Mouse (Mus musculus): Measurements from ENCODE around the gene Ugt1a2.

Gene Ugt1a2

DNA sequence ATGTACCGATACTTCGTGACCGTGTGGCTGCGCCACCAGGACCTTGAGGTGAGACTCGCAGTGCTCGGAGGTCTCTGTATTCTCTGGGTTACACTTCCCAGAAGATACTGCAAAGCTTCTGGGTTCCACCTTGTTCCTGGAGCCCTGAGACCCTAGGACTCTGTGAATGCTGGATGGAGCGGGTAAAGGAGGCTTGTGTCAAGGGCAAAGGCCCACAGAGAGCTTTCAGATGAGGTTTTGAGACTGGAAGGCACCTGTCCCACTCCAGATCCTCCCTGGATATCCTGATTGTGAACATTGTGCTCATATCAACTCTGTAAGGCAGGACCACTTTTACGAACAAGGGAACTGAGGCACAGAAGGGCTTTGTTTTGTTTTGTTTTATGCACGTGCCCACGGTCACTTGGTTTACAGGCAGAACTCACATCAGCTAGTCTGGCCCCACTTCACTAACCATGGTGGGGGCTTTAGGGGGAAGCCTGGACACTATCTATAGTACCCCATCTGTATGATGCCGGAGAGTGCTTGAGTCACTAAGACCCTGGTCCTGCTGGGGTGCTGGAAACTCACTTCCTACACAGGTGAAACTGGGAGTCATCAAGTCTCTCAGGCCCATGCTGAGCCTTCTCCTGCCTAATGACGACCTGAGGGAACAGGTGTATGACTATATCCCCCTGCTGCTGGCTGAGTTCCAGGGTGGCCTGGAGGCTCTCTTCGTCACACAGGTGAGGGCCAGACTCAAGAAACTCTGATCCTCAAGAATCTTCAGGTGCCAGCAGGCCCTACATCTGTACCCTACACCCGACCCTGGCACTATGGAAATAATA lies 33.2 kb downstream of the Ugt1a2 start:
- no peak for DNase-seq (ENCODE audit: low read depth, low spot score)

GRCm38 (mm10) chr1:88234248-88234610 lies 33.8 kb downstream of the Ugt1a2 start:
- DNase-seq (ENCODE audit: low read depth, low spot score): no peak

GRCm38 (mm10) chr1:88234646-88235045 lies 34.2 kb downstream of the Ugt1a2 start:
- DNase-seq (ENCODE audit: low read depth, low spot score): no peak

DNA sequence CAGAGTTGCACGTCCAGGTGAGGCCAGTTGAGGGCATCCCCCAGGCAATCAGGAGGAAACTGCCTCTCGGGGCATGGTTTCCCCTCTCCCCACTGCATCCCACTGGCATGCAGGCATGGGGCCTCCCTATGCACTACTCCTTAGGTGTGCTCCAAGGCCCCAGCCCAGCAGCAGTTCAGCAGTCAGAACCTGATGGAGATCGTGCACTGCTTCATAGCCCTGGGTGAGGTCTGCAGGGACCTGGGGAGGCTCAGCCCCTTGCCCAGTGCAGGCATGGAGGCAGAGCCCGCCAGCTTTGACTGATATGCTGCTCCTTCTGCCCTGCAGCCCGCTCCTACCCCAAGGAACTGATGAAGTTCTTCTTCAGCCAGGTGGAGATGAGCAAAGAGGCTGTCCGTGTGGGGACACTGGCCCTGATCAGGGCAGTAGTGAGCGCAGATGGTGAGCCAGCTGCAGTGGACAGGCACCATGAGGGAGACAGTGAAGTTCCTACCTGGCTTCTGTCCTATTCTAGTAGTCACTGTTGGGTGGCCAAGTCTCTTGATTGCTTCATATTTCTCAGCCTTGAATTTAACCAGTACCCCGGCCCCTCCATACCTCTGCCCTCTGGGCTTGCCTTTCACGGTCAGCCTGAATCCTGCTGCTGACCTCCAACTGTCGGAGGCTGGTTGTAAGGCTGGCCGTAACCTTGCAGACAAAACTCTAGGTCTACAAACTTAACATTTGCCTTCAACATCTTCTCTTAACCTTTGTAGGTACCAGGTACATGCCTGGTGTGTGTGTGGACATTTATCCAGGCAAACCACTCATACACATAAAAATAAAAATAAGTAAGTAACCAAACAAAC lies 34.9 kb downstream of the Ugt1a2 start:
- no peak for DNase-seq (ENCODE audit: low read depth, low spot score)

DNA sequence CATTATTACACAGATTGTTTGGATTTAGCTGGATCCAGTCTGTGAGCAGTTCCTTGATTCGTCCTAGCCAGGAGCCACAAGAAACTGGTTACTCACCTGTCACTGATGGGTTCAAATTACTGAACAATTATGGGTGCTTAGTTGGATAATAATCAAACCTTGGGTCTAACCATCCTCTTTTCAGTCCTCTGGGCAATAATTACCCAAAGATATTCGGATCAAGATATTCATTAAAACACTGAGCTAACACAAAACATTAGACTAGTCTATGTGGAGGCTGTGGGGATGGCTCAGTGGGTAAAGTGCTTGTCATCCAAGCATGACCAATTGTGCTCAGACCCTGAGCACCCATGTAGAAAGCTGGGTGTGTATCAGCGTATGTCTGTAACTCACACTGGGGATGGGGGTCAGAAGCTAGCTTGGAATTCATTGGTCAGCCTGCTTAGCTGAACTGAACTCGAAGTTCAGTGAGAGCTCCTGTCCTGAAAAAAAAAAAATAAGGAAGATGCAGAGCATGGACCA lies 35.6 kb downstream of the Ugt1a2 start:
- DNase-seq (ENCODE audit: low read depth, low spot score): no peak

GRCm38 (mm10) chr1:88237311-88237710 lies 36.9 kb downstream of the Ugt1a2 start:
- DNase-seq (ENCODE audit: low read depth, low spot score): no peak

- DNase-seq (ENCODE audit: low read depth, low spot score): no peak
Measured at GRCm38 (mm10) chr1:88238771-88239170, 38.4 kb downstream of the Ugt1a2 start.

DNA sequence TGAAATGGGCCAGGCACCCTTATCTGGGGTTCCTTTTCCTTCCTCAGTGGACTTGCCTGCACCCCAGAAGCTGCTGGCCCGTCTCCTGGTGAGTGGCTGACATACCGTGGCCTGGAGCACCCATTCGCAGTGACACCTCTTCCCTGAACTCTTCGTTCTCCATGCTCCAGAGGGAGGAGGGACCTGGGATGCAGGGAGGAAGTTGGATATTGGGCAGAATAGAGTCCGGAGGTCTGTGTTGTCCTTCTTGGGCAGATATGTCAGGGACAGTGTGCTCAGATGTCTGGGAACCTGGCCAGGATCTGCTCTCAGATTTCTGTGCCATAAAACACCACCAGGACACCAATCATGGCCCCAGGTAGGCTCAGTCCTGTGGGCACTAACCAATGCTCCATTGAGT lies 39.7 kb downstream of the Ugt1a2 start:
- DNase-seq (ENCODE audit: low read depth, low spot score): no peak

GRCm38 (mm10) chr1:88240579-88240978 lies 40.2 kb downstream of the Ugt1a2 start:
- DNase-seq (ENCODE audit: low read depth, low spot score): no peak

GRCm38 (mm10) chr1:88243861-88244260 lies 43.5 kb downstream of the Ugt1a2 start:
- no peak for DNase-seq (ENCODE audit: low read depth, low spot score)

- no peak for DNase-seq (ENCODE audit: low read depth, low spot score)
Measured at GRCm38 (mm10) chr1:88245881-88246280, 45.5 kb downstream of the Ugt1a2 start.

DNA sequence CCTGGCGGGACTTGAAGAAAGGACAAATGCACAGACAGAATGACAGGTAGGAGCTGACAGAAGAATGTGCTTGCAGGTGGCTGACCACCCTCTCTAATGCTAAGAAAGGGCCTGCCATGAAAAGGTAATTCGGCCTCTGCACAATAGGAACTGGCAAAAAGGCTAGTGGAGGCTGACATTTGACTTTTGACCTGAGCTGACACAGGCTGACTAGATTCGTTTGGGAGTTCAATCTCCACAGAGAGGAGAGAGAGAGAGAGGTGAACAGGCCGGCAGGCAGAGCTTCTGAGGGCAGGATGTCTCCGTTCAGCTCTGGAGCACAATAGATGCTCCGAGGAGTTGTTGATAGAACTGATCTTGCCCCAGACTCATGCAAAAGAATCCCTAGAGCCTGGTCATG lies 46.0 kb downstream of the Ugt1a2 start:
- no peak for DNase-seq (ENCODE audit: low read depth, low spot score)

DNA sequence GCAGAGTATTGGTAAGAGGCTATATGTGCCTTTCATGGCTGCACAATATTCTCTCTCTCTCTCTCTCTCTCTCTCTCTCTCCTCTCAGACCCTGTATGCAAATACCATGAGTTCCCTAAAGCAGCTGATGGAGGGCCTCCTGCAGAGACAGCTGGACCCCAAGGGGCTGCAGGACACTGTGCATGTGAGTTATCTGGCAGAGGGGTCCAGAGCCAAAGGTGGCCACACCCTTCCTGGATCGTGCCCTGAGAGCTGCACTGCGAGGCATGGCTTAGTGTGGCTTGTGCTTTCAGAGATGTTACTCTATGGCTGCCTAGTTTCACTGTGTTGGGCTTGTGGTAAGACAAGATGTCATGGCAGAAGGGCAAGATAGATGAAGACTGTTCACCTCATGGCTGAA lies 47.3 kb downstream of the Ugt1a2 start:
- DNase-seq (ENCODE audit: low read depth, low spot score): no peak

- DNase-seq (ENCODE audit: low read depth, low spot score): no peak
Measured at GRCm38 (mm10) chr1:88248658-88249057, 48.3 kb downstream of the Ugt1a2 start.

DNA sequence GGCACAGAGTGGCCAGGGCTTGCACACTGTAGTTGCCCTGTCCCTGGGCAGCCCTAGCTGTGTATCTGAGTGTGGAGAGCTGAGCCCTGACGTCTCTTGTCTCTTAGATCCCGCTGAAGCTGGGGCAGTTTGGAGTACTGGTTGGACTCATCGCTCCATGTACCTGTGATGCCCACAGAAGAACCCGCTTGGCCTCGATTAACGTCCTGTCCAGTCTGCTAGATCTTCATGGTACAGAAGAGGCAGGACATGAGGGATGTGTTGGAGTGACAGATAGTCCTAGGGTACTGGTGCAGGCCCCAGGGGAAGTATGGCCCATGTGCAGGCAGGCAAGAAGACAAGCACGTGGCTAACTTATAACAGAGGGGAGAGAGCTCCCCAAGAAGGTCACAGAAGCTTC lies 49.2 kb downstream of the Ugt1a2 start:
- DNase-seq (ENCODE audit: low read depth, low spot score): no peak

- no peak for DNase-seq (ENCODE audit: low read depth, low spot score)
Measured at GRCm38 (mm10) chr1:88250023-88250422, 49.6 kb downstream of the Ugt1a2 start.

DNA sequence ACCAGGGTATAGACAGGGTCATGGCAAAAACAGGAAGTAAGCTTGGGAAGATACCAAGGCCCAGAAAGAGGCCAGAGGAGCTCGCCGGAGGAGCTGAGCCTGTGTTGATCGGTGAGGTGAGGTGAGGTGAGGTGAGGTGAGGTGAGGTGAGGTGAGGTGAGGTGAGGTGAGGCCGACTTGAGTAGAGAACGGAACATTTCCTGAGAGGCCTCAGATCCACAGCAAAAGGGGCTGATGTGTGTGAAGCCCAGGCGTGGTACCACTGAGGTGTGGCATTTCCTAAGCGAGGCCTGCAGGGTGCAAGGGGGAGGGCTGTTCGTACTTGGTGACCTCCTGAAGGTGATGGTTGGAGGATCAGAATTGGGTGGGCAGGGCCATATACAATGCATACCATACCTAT lies 52.7 kb downstream of the Ugt1a2 start:
- DNase-seq (ENCODE audit: low read depth, low spot score): no peak

- no peak for DNase-seq (ENCODE audit: low read depth, low spot score)
Measured at GRCm38 (mm10) chr1:88253540-88253939, 53.1 kb downstream of the Ugt1a2 start.

DNA sequence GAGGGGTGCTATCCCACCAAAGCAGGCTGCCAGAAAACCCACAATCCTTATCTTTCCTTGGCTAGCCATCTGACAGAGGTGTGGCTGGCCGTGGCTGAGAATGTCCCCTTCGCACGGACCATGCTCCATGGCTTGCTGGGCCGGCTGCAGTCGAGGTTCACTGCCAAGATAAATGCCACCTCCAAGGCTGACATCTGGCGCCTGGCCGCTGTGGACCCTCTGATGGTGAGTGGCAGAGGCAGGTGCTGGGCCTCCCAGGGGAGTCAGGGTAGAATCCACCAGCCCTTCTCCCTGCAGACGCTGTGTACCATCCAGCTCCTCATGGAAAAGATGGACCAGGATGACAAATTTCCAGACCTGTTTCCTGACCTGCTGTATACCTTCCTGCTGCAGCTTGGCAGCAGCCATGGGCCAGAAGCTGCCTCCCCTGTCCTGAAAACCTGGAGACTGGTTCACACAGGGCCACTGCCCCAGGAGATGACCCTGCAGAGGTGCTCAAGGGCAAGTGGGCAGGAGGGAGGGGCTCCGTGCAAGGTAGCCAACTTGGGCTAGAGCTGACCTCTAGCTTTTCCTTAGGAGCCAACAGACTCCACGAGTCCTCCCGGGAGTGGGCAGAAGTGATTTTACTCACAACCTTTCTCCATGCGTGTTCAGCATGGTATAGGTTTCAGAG lies 54.5 kb downstream of the Ugt1a2 start:
- DNase-seq (ENCODE audit: low read depth, low spot score): no peak

DNA sequence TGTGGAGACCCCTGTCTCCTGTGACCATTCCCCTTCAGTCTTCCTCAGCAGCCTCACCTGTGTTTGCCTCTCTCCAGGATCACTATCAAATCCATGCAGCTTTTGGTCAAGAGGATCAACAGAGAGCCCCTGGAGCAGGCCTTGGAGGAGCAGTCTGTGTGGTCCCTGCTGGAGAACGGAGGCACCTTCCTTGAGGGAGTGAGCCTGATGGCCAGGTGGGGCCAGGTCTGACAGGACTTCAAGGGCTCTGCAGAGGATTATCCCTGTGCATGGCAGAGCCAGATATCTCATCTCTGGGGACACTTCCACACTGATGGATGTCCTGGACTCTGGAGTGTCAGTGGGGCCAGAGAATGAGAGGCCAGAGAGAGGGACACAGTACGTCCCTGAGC lies 55.1 kb downstream of the Ugt1a2 start:
- DNase-seq (ENCODE audit: low read depth, low spot score): no peak

DNA sequence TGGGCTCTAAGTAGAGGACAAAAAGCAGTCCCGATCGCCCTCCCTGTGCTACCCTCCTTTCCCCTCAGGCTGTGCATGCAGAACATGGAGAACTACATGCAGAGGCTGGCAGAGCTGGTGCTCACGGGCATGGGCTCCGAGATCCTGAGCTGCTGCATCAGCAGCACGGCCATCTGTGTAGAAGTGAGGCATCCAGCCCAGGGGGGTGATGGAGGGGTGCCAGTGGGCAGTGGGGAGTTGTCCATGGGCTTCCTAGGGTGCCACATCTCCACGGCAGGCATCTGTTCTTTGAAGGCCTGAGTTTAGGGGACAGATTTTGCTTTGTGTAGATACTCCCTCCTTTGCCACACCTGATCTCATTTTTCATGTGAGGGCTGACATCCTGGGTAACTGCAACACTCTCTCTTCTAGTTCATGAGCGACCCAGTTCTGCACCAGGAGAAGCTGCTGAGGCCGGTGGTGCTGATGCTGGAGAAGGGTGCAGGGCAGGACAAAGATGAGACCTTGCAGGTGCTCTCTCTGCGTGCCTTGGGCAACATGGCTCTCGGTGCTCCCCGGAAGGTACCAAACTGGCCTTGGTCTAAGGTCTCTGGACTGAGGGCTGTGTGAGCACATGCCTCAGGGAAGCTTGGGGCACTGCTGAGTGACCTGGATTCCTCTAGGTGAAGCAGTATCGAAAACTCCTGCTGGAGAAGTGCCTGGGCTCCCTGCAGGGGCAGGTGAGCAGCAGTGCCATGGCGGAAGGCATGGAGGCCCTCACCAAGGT lies 55.8 kb downstream of the Ugt1a2 start:
- no peak for DNase-seq (ENCODE audit: low read depth, low spot score)

Data from 3T3-L1 (cell line).